Mouse (Mus musculus) brain, embryonic 18.5 days (tissue): ENCODE results near the gene Crybb2.
A peak's percentile ranks its signal among the peaks of the same experiment; 100 is the strongest.
"Not testable (repeated sequence)": the region's sequence is repeated elsewhere in the genome, so short reads cannot be mapped to it uniquely, and the experiment has no call there.

Experiments
- DNase-seq: peaks from one replicate; pipeline ENCODE4 v3.0.0-alpha.2; 2012; ENCODE audit warnings: low read depth, low spot score

Gene Crybb2

GRCm38 (mm10) chr5:113070017-113070416 lies at the start of gene Crybb2:
Gene Crybb2 (minus strand): TSS chr5:113070117.
- no peak for DNase-seq

DNA sequence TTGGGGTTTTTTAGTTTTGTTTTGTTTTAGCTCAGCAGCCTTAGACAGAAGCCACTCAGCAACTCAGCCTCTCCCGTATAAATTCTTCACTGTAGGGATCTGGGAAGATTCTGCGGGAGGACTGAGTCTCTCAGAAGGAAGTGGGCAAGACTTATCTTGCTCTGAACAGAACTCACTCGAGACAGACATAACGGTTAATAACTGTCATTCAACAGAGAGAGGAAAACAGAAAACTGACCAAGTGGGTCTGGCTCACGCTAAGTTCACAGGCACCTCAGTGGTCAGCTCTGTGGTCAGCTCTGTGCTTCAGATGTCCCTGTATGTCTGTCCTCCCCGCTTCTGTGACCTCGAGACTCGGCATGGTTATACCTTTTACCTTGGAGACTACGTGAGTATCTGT lies 49.4 kb upstream of the Crybb2 start:
- no peak for DNase-seq

DNA sequence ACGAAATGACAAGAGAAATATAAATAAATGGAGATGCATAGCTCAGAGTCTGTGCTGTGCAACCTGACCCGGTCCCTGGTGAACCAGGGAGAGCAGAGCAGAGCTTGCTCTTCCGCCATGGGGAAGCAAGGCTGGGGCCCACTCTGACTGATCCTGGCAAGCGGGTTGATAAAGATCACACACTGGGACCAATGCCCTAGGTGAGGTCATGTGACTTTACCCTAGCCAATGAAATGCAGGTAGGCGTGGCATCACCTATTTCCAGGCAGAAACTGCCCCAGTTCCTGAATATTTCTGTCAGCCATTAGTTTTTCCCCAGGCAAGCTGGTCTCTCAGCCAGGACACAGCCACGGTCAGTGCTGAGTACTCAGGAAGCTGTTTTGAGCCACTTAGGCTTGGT lies 48.8 kb upstream of the Crybb2 start:
- no peak for DNase-seq

- no peak for DNase-seq
Measured at GRCm38 (mm10) chr5:113117361-113117760, 47.4 kb upstream of the Crybb2 start.

- DNase-seq: no peak
Measured at GRCm38 (mm10) chr5:113115896-113116295, 46.0 kb upstream of the Crybb2 start.

- no peak for DNase-seq
Measured at GRCm38 (mm10) chr5:113114264-113115225, 44.6 kb upstream of the Crybb2 start.

DNA sequence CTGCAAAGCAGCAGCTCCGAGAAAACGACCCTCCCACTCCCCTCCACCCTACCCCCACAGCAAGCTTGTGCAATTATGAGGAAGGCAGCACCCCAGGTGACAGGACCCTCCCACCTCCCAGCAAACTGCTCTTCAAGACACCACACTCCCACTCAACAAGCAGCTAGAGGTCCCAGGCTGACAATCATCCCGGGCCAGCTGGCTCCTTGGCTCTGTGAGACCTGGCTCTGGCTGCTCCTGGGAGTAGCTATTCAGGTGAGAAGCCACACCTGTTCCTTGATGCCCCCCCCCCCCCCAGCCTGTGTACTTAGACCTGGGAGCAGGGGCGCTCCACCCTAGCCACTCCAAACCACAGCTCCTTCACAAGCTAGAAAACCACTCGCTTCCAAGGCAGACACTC lies 43.2 kb upstream of the Crybb2 start:
- no peak for DNase-seq

DNA sequence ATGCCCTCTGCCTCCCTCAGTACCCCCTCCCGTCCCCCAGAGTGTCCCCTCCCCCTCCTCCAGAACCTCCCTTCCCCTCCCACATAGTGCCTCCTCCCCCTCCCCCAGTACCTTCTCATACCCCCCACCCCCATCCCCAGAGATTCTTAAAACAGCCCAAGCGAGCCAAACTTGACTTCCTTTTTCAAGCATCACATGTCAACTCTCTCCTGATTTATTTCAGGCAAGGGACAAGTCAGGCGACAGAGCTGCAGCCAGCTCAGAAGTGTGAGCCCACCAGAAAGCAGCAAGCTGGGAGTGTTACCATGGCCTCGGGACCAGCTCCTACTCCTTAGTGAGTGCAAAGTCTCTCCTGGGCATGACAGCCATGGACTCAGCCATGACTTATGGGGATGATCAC lies 41.4 kb upstream of the Crybb2 start:
- no peak for DNase-seq

DNA sequence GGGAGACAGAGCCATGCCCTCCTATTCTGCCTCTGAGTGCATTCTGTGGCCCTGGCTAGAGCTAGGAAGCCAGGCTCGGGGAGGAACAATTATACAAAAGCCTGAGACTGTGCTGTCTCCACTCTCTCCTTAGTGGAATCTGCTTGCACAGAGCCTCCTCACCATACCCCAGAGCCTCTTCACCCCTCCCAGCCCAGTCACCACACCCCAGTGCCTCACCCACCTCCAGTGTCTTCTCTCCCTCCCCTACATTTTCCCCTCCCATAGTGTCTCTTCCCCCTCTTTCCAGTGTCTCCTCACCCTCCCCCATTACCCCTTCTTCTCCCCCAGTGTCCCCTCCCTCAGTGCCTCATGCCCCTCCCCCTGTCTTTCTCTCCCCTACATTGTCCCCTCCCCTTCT lies 41.0 kb upstream of the Crybb2 start:
- DNase-seq: no peak

GRCm38 (mm10) chr5:113109651-113110050 lies 39.7 kb upstream of the Crybb2 start:
- not testable (repeated sequence) for DNase-seq

DNA sequence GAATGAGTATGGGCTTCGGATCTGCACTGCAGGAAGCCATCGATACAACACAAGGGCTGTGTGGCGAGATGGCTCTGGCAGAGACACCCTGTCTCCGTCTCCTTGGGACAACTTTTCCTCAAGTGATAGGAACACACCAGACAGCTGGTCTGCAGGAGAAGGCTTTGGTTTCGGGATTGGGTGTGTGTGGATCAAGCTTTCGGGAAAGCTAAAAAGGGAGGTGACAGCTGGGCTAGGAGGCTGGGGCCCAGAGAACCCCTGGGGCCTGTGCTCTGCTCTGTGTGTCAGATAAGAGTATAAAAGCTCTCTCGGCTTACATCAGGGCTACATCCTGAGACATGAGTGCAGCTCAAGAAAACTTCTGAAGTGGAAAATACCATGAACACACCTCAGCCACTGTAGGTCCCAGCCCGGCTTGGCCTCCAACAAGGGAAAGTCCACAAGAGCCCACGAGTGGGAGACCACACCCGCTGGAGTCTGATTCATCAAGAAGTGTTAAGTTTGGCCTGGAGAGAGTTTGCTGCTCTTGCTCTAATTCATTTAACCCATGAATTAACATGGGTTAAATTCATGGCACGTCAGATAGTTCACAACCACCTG lies 38.3 kb upstream of the Crybb2 start:
- DNase-seq: no peak

- no peak for DNase-seq
Measured at GRCm38 (mm10) chr5:113107709-113108108, 37.8 kb upstream of the Crybb2 start.

GRCm38 (mm10) chr5:113106594-113106993 lies 36.7 kb upstream of the Crybb2 start:
- DNase-seq: no peak

GRCm38 (mm10) chr5:113105481-113105880 lies 35.6 kb upstream of the Crybb2 start:
- no peak for DNase-seq

GRCm38 (mm10) chr5:113105035-113105434 lies 35.1 kb upstream of the Crybb2 start:
- no peak for DNase-seq

- no peak for DNase-seq
Measured at GRCm38 (mm10) chr5:113102455-113102854, 32.5 kb upstream of the Crybb2 start.

- DNase-seq: no peak
Measured at GRCm38 (mm10) chr5:113101457-113101856, 31.5 kb upstream of the Crybb2 start.

DNA sequence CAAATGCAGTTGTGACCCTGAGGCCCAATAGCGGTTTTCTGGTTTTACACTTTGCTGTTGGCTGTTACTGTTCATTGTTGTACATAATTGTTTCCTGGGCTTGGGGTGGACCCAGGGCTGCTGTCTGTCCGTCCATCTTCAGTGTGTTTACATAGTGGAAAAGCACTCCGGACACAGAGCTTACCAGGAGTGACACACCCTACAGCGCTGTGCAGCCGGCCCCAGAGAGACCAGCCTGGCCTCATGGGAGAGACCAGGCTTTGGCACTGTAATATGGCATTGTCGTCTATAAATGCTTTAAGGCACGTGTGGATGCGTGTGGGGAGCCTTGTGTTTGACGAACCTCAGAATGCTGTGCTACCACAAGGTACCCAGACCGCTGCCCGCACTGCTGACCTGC lies 30.5 kb upstream of the Crybb2 start:
- no peak for DNase-seq

GRCm38 (mm10) chr5:113099546-113099945 lies 29.6 kb upstream of the Crybb2 start:
- DNase-seq: peak; percentile 51

GRCm38 (mm10) chr5:113097551-113097950 lies 27.6 kb upstream of the Crybb2 start:
- no peak for DNase-seq

DNA sequence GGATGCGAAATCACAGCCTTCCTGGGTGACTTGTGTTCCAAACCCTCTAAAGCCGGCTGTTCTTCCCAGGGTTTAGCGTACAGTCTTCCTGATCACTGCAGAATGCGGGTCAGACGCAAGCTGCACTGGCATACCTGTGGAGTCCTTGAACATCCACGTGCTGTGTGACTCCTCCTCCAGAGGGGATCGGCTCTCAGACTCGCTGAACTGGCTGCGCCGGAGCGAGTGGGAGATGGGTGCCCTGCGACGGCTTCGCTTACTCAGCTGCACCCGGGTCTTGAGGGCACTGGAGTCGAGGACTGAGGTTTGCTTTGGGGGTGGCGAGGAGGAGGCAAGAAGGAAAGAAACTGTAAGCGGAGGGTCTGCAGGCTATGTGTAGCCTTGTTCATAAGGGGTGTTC lies 25.5 kb upstream of the Crybb2 start:
- DNase-seq: no peak

DNA sequence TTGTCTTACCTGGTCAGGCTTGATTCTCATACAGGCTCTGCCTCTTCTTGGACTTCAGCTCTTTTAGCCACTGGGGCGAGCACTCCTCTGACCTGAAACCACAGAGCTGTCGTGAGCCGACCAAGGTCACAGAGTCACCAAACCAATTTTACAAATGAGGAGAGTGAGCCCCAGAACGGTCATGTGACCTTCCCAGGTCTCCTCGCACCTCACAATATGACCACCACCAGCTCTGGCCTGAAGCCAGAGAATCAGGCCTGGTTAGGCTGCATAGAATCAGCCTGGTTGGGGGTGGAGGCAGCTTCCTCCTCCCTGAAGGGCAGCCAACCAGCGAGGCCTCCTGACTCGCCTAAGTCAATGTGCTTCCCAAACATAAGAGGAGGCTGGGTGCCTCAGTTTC lies 22.5 kb upstream of the Crybb2 start:
- no peak for DNase-seq

GRCm38 (mm10) chr5:113091162-113091561 lies 21.2 kb upstream of the Crybb2 start:
- DNase-seq: no peak
